Mouse (Mus musculus): ENCODE measurements around the gene Sord.
"Not testable (repeated sequence)": the region's sequence is repeated elsewhere in the genome, so short reads cannot be mapped to it uniquely, and the experiment has no call there.

Sord gene

DNA sequence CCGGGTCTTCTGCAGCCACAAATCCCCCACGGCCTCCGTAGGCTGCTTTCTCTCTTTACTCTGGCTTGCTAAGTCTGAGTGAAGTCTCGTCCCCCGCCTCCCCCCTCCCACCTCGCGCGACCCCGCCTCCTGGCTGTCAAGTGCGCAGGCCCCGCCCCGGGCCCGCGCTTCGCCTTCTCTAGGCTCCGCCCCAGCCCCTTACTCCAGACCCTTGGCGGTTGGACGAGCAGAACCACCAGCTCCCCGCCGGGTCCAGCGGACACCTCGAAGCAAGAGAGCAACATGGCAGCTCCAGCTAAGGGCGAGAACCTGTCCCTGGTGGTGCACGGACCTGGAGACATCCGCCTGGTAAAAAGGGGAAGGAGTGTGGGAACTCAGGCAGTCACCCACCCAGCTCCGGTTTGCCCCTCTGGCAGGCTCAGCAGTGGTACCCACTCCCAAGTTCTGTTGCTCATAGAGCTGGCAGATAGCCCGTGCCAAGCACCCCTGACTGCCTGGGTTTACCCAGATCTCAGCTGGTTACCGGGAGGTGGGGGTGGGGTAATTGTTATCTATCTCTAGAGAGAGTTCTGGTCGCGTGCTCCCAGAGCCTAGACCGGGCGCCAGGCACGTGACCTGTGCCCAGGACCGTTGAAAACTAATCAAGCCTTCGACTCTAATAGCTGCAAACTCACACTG is at the start of gene Sord:
Gene Sord, plus strand, starts transcription at position 139 of the 678 bp plus-strand sequence.
- peak; percentile 55 to 82 for DNase-seq (ENCODE audit: low spot score in 2 of 2)

DNA sequence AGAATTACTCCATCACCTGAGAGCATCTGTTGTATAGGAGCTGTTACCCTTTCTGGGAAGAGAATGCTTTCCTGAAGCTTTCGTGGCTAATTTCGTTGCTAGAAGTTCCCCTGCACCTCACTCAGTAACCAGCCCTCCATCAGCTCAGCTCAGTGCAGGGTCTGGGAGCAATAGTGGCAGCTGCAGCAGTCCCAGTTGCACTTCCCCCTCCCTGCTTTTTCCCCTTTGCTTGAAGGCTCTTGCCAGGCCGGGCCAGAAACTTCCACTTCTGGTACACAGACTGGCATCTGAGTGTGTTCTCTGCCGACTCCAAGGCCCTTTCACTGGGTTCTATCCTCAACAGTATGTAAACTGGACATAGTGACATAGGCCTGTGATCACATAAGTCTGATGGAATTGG is 49.5 kb upstream of the Sord start:
- DNase-seq (ENCODE audit: low spot score in 2 of 2) = no peak

DNA sequence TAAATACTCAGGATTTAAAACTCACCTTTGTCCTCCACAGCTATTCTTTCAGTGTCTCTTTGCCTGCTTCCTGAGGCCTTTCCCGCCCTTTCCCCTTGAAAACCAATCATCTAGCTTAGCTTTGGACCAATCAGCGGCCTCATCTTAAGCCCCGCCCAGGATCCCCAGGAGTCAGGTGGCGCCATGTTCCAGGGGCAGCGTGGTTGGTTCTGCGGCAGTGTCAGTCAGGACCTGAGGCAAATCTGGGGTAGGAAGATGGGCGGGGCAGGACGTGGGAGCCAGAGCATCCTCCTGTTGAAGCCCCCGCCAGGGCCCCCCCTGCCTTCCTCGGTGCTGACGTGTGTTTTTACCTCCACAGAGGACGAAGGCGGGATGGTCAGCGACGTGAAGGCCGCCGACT is 48.4 kb upstream of the Sord start, which contains the start of the genes Patl2 and Terb2:
Gene Patl2, minus strand, starts transcription at position 84 of the 400 bp plus-strand sequence.
Gene Terb2, plus strand, starts transcription at position 167 of the 400 bp plus-strand sequence.
- no peak for DNase-seq (ENCODE audit: low spot score in 2 of 2)

DNA sequence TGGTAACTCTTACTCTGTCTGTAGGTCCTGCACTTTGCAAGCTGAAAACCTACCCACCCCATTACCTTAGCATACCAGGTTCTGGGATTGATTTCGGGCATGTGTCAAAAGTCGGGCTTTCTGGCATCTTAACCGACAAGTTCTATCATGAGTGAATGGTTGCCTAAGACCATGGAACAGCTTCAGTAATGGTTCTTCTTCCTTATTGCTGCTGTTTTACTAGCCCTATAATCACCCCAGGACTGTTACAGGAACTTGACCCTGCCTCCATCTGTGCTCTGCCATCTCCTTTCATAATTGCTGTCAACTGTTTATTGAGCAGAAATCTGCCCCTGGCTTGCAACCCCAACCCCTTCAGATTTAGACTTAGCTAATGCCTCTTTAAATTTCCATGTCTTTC is 47.8 kb upstream of the Sord start:
- DNase-seq (ENCODE audit: low spot score in 2 of 2) = no peak

DNA sequence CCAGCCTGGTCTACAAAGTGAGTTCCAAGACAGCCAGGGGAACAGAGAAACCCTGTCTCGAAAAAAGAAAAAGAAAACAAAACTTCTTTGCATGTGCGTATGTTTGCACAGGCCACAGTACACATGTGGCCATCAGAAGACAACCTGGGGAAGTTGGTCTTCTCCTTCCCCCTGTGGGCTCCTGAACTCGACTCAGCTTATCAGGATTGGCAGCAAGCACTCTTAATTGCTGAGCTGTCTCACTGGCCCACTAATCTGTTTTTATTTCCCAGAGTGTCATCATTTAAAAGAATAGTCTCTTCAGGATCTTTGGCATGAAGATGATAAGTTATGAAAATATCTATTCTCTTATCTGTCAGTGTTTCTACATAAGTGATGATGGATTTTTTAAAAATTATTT is 42.7 kb upstream of the Sord start:
- DNase-seq (ENCODE audit: low spot score in 2 of 2) = no peak

DNA sequence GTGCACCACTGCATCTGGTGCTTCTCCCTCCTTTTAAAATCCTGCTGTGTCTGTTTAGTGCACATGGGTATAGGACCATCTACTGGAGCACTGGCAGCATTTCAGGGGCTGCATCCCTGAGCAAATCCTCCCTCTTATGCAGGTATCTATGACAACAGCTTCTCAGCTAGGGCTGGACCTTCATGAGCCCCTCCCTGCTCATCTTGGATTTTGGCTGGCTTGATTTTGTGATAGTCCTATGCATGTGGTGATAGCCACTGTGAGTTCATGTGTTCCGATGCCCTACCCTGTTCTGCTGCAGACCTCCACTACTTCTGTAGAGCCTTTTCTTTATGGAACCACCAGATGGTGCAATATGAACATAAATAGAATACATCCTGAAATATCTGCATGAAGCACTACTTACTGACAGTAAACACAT is 40.0 kb upstream of the Sord start:
- peak in 1 of 2 experiments; percentile 2 for DNase-seq (ENCODE audit: low spot score in 2 of 2)

DNA sequence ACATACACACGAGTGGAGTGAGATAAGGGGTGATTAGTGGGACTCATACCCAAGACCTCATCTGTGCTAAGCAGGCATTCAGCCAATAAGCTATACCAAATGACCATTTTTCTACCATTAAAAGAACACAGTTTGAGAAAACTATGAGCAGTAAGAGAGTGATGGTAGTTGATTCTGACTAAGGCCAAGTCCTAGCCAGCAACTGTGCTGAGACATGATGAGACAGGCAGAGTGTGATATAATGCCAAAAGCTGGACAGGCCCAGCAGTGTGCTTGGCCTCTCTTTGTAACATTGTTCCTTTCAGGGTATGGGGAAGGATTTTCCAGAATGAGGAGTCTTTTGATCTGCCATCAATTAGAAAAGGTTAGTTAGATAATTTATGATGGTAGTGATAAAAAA is 33.0 kb upstream of the Sord start:
- DNase-seq (ENCODE audit: low spot score in 2 of 2) = no peak

DNA sequence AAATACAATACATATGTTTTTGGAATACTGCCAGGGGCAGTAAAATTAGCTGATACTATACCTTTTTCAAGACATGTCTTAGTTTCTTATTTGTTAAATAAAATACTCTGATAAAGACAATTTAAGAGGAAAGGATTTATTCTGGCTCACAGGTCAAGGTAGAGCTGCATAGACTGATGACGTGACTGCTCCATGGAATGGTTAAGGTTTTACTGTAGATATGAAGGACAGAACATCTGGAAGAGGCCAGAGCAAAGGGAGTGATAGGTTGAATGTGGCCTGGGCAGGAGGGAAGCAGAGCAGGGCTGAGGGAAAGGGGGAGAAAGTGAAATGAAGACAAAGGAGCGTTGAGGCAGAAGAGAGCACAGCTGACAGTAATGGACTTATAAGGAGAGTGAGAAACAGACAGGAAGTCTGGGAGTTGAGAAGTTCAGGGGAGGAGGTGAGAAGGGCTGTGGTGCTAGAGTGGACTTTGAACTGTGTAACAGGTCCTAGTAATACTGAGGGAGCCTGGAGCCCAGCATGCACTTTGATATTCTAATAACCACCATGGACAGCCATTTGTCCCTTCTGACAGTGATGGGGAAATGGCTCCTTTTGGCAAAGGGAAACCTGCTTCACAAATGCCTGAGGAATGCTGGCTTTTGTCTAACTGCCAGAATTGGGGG is 28.0 kb upstream of the Sord start:
- DNase-seq (ENCODE audit: low spot score in 2 of 2) = no peak

DNA sequence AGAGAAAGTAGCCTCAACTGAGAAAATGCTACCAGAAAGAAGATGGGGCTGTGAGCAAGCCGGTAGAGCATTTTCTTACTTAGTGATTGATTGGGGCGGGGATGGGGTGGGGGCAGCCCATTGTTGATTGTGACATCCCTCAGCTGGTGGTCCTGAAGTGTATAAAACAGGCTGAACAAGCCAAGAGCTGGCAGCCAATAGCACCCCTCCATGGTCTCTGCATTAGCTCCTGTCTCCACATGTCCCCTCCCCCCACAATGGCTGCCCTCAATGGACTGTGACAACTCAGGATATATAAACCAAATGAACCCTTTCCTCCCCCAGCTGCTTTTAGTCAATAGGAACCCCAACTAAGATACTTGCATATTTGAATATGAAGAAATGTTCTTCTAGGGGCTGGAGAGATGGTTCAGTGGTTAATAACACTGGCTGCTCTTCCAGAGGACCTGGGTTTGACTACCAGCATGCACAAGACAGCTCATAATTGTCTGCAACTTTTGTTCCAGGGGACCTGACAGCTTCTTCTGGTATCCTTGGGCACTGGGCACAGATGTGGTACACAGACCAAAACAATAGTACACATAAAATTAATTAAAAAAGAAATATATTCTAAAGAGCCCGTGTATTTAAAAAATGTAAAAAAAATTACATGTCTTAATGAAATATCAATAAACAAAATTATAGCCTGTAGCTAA is 23.9 kb upstream of the Sord start:
- DNase-seq (ENCODE audit: low spot score in 2 of 2) = no peak

DNA sequence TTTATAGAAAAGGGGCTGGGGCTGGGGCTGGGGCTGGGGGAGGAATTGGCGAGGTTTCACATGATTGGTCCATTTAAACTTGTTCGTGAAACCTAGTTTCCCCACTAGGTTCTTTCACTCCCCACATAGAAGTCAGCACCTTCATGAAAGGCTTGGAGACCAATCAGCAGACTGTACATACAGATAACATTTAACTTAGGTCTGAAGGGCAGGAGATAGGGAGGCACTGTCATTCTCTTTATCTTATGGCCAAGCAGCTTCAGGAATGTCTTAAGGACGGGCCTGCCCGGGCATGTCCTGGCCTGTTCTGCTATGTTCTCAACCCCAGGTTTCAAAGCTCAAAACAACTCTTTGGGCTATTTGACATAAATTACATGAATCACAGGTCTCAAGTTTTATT is 17.5 kb upstream of the Sord start:
- DNase-seq (ENCODE audit: low spot score in 2 of 2) = not testable (repeated sequence)

DNA sequence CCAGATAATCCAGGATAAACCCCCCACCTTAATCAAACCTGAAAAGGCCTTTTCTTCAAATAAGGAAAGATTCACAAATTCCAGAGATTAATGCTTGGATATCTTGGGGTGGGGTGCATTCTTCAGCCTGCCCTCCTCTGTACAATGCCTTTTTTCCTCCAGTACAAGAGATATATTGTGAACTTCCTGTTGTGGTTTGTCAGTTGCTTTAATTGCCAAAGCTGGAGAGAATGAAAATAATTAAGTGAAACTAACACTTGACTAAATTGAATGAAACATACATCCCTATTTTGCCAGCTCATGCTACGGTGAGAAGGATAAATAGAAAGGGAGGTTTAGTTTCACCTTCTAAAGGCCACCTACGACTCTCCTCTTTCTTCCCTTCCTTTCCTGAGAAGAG is 16.3 kb upstream of the Sord start:
- DNase-seq (ENCODE audit: low spot score in 2 of 2) = no peak

DNA sequence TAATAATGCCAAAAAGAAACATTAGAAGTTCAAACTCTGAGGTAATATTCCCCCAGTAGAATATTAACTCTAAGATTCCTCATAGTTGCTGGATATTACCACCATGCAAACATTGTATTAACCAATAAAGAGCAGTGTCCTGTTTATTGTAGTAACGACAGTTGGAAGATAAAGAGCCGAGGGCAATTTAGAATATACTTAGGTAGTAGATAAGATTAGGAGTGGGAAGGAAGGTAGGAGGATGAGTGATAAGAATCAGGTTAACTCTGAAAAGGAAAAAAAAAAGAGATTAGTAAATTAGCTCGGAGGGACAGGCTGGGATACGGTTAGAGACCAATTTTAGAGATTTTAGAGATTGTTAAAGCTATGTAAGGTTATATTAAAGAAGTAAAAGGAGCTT is 13.2 kb upstream of the Sord start:
- DNase-seq (ENCODE audit: low spot score in 2 of 2) = no peak

DNA sequence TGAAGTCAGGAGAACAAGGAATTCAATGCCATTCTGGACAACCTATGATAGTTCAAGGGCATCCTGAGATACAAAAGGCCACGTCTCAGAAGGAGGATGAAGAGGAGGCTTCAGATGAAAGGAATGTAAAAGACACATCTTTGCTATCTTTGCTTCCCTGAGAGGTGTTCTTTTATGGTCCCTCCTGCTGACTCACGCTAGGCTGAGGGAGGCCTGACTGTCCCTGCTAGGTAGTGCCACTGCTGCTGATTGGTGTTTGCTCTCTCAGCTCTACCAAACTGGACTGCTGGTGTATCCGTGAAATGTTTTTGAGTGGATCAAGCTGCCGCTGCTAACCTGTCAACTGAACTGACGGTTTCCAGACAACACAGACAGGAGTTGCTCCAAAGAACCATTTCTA is 12.8 kb upstream of the Sord start:
- no peak for DNase-seq (ENCODE audit: low spot score in 2 of 2)

DNA sequence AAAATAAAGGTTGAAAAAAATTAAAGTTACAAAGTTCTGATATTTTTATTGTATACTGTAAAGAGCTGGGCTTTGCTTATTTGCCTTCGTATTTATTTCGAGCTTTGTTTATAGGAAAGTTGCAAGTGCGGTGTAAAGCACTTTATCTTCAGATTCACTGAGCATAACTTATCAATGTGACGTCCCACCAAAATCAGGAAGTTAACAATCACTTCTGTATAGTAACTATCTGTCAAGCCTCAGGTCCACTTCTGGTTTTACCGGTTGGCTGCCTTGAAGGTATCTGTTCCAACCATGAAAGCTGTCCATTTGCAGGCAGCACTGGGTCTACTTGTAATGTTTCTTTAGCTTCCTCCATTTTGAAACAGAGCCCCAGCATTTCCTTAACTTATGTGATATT is 12.3 kb upstream of the Sord start:
- no peak for DNase-seq (ENCODE audit: low spot score in 2 of 2)

DNA sequence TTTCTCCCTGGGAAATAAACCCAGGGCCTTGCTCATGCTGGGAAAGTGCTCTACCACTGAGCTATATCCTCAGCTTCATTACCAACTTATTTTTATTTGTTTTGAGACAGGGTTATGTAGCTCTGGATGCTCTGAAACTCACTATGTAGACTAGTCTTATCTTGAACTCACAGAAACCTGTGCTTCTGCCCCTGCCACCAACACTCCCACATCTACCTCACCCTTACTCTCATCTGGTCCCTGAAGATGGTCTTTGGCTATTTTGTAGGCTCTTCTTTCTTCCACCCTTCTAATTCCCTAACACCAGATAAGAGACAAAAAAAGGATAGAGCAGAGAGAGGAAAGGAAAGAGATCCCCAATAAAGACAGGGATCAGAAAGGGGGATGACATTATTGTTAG is 10.9 kb upstream of the Sord start:
- DNase-seq (ENCODE audit: low spot score in 2 of 2) = no peak

DNA sequence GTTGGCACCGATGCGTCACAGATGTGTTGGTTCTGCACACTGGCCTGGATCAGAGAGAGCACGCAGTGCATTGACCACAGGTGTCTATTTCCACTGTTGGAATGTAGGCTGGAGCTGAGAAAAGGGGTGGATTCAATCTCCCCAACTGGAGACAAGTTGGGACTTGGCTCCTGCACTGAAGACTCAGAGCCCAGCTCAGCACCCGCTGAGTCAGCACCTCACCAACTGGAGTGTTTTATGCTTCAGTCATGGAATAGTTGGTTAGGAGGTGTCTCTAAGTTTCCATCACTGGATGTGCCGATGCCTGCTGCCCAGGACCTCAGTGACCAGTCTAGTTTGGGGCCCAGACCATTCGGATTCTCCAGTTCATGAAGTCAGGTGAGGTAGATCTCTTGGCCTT is 4.2 kb upstream of the Sord start:
- no peak for DNase-seq (ENCODE audit: low spot score in 2 of 2)

DNA sequence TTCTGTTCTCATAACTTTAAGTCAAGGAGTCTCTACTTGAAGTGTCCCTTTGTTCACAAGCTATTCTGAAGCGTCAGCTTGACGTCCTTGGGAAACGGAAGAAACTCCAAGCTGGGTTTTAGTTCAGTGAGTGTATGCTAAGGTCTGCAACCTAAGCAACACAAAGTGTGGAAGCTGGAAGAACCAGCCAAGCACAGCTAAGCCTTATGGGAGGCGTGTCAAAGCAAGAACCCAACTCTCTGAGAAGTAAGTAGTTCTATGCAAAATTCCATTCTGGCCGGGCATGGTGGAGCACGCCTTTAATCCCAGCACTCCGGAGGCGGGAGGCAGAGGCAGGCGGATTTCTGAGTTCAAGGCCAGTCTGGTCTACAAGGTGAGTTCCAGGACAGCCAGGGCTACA is 2.9 kb upstream of the Sord start:
- no peak for DNase-seq (ENCODE audit: low spot score in 2 of 2)

DNA sequence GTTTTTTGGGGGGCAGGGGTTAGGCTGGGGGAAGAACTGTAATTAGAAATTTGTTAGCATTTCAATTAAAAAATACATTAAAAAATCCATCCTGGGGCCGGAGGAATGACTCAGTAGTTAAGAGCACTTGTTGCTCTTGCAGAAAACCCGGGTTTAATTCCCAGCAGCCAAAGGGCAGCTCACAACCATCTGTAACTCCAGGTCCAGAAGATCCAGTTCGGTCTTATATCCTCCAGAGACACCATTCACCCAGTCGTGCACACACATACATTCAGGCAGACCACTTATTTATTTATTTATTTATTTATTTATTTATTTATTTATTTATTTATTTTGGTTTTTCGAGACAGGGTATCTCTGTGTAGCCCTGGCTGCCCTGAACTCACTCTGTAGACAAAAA is 1.2 kb upstream of the Sord start:
- no peak for DNase-seq (ENCODE audit: low spot score in 2 of 2)

DNA sequence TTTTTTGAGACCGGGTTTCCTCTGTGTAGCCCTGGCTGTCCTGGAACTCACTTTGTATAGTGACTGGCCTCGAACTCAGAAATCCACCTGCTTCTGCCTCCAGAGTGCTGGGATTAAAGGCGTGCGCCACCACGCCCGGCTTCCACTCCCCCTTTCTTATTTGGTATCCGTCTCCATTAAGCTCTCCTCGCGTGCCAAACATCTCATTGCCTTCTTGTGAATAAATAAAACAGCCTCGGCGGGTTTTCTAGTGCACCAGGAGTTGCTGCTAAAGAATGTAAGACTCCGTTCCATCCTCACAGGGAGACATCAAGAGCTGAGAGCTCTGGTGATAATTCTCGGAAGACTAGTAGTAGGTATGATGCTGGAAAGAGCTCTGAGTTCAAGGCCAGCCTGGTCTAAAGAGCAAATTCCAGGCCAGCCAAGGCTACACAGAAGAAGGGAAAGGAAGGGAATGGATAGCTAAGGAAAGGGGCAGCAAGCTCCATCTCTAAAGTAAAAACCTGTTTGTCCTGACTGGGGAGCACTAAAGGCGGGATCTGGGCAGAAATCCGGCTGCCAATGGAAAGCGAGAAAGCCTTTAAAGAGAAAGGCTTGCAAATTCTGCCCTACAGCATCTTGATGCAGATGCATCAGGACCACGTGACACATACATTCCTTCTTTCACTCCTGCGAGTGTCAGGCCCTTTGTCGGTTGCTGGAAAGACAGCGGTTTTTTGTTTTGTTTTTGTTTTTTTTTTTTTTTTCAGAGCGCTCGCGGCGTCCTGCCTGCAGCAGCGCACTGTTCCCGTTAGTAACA is 591 bp upstream of the Sord start:
- peak in 1 of 2 experiments; percentile 4 for DNase-seq (ENCODE audit: low spot score in 2 of 2)

DNA sequence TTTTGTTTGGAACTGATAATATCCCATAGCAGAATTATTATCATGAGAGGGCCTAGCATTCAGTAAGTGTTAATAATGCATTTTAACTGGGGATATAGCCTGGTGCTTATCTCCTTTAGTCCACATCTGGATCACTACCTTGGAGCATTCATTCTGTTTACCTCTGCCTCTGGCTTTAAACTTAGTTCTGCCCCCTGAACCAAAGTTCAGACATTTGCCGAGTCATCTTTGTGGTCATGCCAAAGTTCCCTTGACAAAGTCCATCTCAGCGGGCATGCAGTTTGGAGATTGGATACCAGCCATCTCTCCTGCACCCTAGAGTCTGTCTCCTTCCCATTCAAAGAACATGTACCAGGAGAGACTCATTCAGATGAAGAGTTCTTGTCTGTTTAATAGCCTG is 876 bp downstream of the Sord start:
- no peak for DNase-seq (ENCODE audit: low spot score in 2 of 2)

DNA sequence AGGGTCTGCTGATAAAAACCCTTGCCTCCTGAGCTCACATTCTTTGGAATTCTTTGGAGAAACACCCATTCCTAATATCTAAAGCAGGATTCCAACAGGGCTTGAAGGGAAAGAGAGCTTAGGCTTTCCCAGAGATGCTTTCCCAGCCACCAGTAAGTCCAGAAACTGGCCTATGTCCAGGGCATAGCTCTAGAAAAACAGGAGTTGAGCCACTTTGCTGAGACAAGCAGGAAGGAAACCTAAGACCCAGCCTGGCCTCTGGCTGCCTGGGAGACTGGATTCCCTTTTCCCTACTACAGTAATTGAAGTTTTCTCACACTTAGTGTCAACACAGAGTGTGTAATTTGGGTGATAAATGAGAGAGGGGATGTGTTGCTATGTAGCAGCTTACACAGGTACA is 1.8 kb downstream of the Sord start:
- no peak for DNase-seq (ENCODE audit: low spot score in 2 of 2)

DNA sequence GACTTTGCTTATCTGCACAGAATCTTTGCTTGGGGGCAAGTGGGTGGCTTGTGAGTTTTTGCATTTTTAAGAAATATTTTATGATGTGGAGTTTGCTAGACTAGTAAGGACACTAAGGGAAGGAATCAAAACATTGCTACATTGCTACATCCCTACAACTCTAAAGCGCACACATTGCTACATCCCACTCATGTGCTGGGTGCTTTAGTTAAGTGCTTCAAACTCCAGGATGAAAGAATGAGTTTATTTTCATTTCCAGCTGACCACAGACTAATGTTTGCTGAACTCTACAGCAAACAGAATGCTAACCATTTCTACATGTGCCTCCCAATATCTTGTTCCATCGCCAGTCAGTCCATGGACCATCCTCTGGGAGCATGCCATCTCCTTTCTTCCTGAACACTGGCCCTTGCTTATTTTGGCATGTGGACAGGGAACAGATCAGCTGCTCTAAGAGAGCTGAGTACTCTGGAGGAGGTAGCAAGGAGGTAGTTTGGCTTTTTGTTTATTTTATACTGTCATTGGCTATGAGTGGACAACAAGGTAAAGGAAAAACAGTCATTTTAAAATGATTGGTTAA is 3.4 kb downstream of the Sord start:
- DNase-seq (ENCODE audit: low spot score in 2 of 2) = no peak

Data from cerebellum, postnatal 4 days (tissue).